Mouse (Mus musculus): ENCODE data around the gene Arl6. TPM values are rescaled to one million over a fixed set of nuclear protein-coding genes. Genes with fewer than 3 reads are reported as not detected.
A peak's percentile ranks its signal among the peaks of the same experiment; 100 is the strongest.

Arl6 gene
- total RNA-seq, 1 experiment = 13.6 TPM

- TF ChIP-seq ZC3H11A (IDR thresholded peaks at IDR 0.05; ENCODE audit: borderline replicate concordance, low read depth, low read length) (no peak), ZNF384 (IDR thresholded peaks at IDR 0.05; ENCODE audit: low read depth, low read length) (no peak), HCFC1 (IDR thresholded peaks at IDR 0.05; ENCODE audit: borderline replicate concordance, insufficient read depth, low read length) (no peak), MAFK (IDR thresholded peaks at IDR 0.05; ENCODE audit: insufficient read depth, low read depth, low read length) (no peak), CHD2 (IDR thresholded peaks at IDR 0.05; ENCODE audit: low read depth, low read length) (no peak)
- H3K27ac ChIP-seq (ENCODE audit: insufficient read depth, low read depth, low read length, poor library complexity, severe bottlenecking) = peak overlapping the region; percentile 31; the same call in 1 of the 2 replicates
- no peak overlapping the region for H3K4me3 ChIP-seq (ENCODE audit: insufficient read depth in 1 of 2, low read depth in 1 of 2, low read length in 2 of 2, poor library complexity in 1 of 2, severe bottlenecking in 1 of 2)
- no peak overlapping the region for H3K9ac ChIP-seq (ENCODE audit: insufficient read depth, low read depth, low read length, poor library complexity, severe bottlenecking)
- in situ Hi-C loops (cut with MboI; ENCODE audit: low sequenced_read_pairs in 2 of 2, unreplicated experiment in 2 of 2) = no loop called here
- H3K36me3 ChIP-seq (ENCODE audit: control insufficient read depth, insufficient read depth, low read length, poor library complexity, severe bottlenecking) = no peaks in the 10 kb centered on the region
- DNase-seq (ENCODE audit: low read depth, low spot score) = no peak
- H3K9me3 ChIP-seq (ENCODE audit: control insufficient read depth, insufficient read depth, low read depth, low read length) = no peaks in the 10 kb centered on the region
- H3K4me1 ChIP-seq (ENCODE audit: control insufficient read depth in 2 of 2, insufficient read depth in 2 of 2, low read length in 2 of 2, poor library complexity in 1 of 2) = peaks cover 4 to 19% of the 10 kb centered on the region in 2 experiments
These were observed 71.3 kb downstream of the Arl6 start for GRCm38 (mm10) chr16:59567721-59568381.

DNA sequence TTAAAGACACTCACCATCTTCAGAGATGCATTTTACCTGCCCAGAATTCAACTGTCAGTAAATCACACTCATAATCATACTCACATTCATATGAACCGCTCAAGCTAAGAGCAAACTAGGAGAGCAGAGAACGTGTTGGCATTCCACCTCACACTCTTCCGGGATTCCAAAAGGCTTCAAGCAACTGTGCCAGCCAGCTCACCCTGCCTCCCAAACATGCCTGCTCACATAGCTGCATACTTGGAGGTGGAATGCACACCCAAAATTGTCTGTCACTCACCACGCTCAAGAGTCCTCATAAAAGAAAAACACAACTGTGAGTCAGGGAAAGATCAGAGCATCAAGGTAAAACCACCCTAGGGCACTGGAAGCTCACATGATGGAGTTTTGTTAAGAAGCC lies 72.8 kb downstream of the Arl6 start:
- H3K27ac ChIP-seq (ENCODE audit: insufficient read depth, low read depth, low read length, poor library complexity, severe bottlenecking) = no peak overlapping the region
- no peak for DNase-seq (ENCODE audit: low read depth, low spot score)
- no peak overlapping the region for H3K9ac ChIP-seq (ENCODE audit: insufficient read depth, low read depth, low read length, poor library complexity, severe bottlenecking)
- in situ Hi-C loops (cut with MboI; ENCODE audit: low sequenced_read_pairs in 2 of 2, unreplicated experiment in 2 of 2) = no loop called here
- H3K4me3 ChIP-seq (ENCODE audit: insufficient read depth in 1 of 2, low read depth in 1 of 2, low read length in 2 of 2, poor library complexity in 1 of 2, severe bottlenecking in 1 of 2) = no peak overlapping the region
- H3K36me3 ChIP-seq (ENCODE audit: control insufficient read depth, insufficient read depth, low read length, poor library complexity, severe bottlenecking) = no peaks in the 10 kb centered on the region
- H3K4me1 ChIP-seq (ENCODE audit: control insufficient read depth in 2 of 2, insufficient read depth in 2 of 2, low read length in 2 of 2, poor library complexity in 1 of 2) = peaks cover 4 to 19% of the 10 kb centered on the region in 2 experiments
- TF ChIP-seq ZNF384 (IDR thresholded peaks at IDR 0.05; ENCODE audit: low read depth, low read length) (no peak), MAFK (IDR thresholded peaks at IDR 0.05; ENCODE audit: insufficient read depth, low read depth, low read length) (no peak), HCFC1 (IDR thresholded peaks at IDR 0.05; ENCODE audit: borderline replicate concordance, insufficient read depth, low read length) (no peak), ZC3H11A (IDR thresholded peaks at IDR 0.05; ENCODE audit: borderline replicate concordance, low read depth, low read length) (no peak), CHD2 (IDR thresholded peaks at IDR 0.05; ENCODE audit: low read depth, low read length) (no peak)
- H3K9me3 ChIP-seq (ENCODE audit: control insufficient read depth, insufficient read depth, low read depth, low read length) = no peaks in the 10 kb centered on the region

GRCm38 (mm10) chr16:59565631-59566030 lies 73.6 kb downstream of the Arl6 start:
- H3K27ac ChIP-seq (ENCODE audit: insufficient read depth, low read depth, low read length, poor library complexity, severe bottlenecking) = no peak overlapping the region; the same call in 1 of the 2 replicates
- H3K9ac ChIP-seq (ENCODE audit: insufficient read depth, low read depth, low read length, poor library complexity, severe bottlenecking) = no peak overlapping the region
- H3K9me3 ChIP-seq (ENCODE audit: control insufficient read depth, insufficient read depth, low read depth, low read length) = no peaks in the 10 kb centered on the region
- H3K4me3 ChIP-seq (ENCODE audit: insufficient read depth in 1 of 2, low read depth in 1 of 2, low read length in 2 of 2, poor library complexity in 1 of 2, severe bottlenecking in 1 of 2) = no peak overlapping the region
- H3K4me1 ChIP-seq (ENCODE audit: control insufficient read depth in 2 of 2, insufficient read depth in 2 of 2, low read length in 2 of 2, poor library complexity in 1 of 2) = peaks cover 4 to 19% of the 10 kb centered on the region in 2 experiments
- DNase-seq (ENCODE audit: low read depth, low spot score) = peak; percentile 40
- in situ Hi-C loops (cut with MboI; ENCODE audit: low sequenced_read_pairs in 2 of 2, unreplicated experiment in 2 of 2) = no loop called here
- TF ChIP-seq HCFC1 (IDR thresholded peaks at IDR 0.05; ENCODE audit: borderline replicate concordance, insufficient read depth, low read length) = no peak
- no peak for TF ChIP-seq MAFK (IDR thresholded peaks at IDR 0.05; ENCODE audit: insufficient read depth, low read depth, low read length)
- no peak for TF ChIP-seq ZC3H11A (IDR thresholded peaks at IDR 0.05; ENCODE audit: borderline replicate concordance, low read depth, low read length)
- no peak for TF ChIP-seq CHD2 (IDR thresholded peaks at IDR 0.05; ENCODE audit: low read depth, low read length)
- no peak for TF ChIP-seq ZNF384 (IDR thresholded peaks at IDR 0.05; ENCODE audit: low read depth, low read length)
- no peaks in the 10 kb centered on the region for H3K36me3 ChIP-seq (ENCODE audit: control insufficient read depth, insufficient read depth, low read length, poor library complexity, severe bottlenecking)

DNA sequence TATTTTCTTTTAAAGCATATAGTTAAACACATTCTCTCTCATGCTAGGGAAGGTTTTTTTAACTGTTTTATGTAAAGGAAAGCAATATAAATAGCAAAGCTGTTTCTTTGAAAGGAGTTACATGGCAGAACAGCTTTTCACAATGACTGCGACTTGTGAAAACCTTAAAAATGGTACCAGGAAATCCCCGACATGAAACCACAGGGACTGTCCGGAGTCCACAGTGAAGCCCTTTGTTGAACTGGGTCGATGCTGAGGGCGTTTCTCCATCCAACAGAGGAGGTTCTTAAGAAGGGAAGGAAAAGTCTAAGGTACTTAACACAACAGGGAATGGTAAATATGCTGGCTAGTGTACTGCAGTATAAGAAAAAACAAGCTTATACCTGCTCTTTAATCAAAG lies 75.2 kb downstream of the Arl6 start:
- DNase-seq (ENCODE audit: low read depth, low spot score) = no peak
- Histone ChIP-seq H3K9ac (ENCODE audit: insufficient read depth, low read depth, low read length, poor library complexity, severe bottlenecking) (no peak overlapping the region), H3K36me3 (ENCODE audit: control insufficient read depth, insufficient read depth, low read length, poor library complexity, severe bottlenecking) (no peaks in the 10 kb centered on the region), H3K4me1 (ENCODE audit: control insufficient read depth in 2 of 2, insufficient read depth in 2 of 2, low read length in 2 of 2, poor library complexity in 1 of 2) (peaks cover 4 to 16% of the 10 kb centered on the region in 2 experiments), H3K9me3 (ENCODE audit: control insufficient read depth, insufficient read depth, low read depth, low read length) (no peaks in the 10 kb centered on the region), H3K27ac (ENCODE audit: insufficient read depth, low read depth, low read length, poor library complexity, severe bottlenecking) (no peak overlapping the region), H3K4me3 (ENCODE audit: insufficient read depth in 1 of 2, low read depth in 1 of 2, low read length in 2 of 2, poor library complexity in 1 of 2, severe bottlenecking in 1 of 2) (no peak overlapping the region)
- TF ChIP-seq ZNF384 (IDR thresholded peaks at IDR 0.05; ENCODE audit: low read depth, low read length) (no peak), HCFC1 (IDR thresholded peaks at IDR 0.05; ENCODE audit: borderline replicate concordance, insufficient read depth, low read length) (no peak), ZC3H11A (IDR thresholded peaks at IDR 0.05; ENCODE audit: borderline replicate concordance, low read depth, low read length) (no peak), CHD2 (IDR thresholded peaks at IDR 0.05; ENCODE audit: low read depth, low read length) (no peak), MAFK (IDR thresholded peaks at IDR 0.05; ENCODE audit: insufficient read depth, low read depth, low read length) (no peak)
- in situ Hi-C loops (cut with MboI; ENCODE audit: low sequenced_read_pairs in 2 of 2, unreplicated experiment in 2 of 2) = no loop called here

Other genes with a start within 250 kb of the Arl6 start
- 0.04 TPM in 1 of 2 replicates, not detected in the other for gene Gabrr3, start 232.1 kb downstream of the Arl6 start, total RNA-seq (2012; rRNA removed)
- gene Riox2, start 167.6 kb downstream of the Arl6 start, total RNA-seq (2012; rRNA removed) = 25.4 and 34.6 TPM in 2 replicates
- 10.2 and 12.1 TPM in 2 replicates for gene Crybg3, start 38.4 kb downstream of the Arl6 start, total RNA-seq (2012; rRNA removed)

Data from ES-E14 (cell line).